Mouse (Mus musculus) kidney, postnatal 14 days (tissue): ENCODE data around the gene Pomgnt1.

Source experiments
- DNase-seq: peaks from one replicate; pipeline ENCODE4 v3.0.0; 2022; ENCODE audit warnings: mixed read lengths

Gene Pomgnt1

GRCm38 (mm10) chr4:116174466-116175116 is 51.0 kb downstream of the Pomgnt1 start:
- peak; percentile 76 for DNase-seq

GRCm38 (mm10) chr4:116175136-116175535 is 51.5 kb downstream of the Pomgnt1 start:
- DNase-seq, result no peak

GRCm38 (mm10) chr4:116175711-116176542 is 52.3 kb downstream of the Pomgnt1 start:
- no peak for DNase-seq

DNA sequence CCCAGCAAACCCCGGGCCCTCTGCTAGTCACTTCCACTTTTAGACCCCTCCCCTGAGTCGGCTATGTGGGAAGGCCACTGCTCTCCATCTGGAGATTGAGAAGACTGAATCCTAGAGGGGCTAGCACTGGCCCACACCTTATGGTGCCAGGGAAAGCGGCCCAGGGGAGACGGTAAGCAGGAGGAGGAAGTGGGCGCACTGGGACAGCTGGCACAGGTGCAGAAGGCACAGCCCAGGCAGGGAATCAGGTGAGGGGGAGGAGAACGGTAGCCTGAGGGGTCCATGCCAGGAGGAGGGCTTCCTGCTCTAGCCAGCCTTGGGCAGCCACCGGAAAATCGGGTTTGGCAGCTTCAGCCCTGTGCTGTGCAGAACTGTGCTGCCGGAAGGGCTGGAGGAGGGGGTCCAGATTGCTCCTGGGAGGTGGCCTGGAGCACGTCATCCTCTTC is 52.9 kb downstream of the Pomgnt1 start:
- peak; percentile 91 for DNase-seq

- DNase-seq, result peak; percentile 88
Measured at GRCm38 (mm10) chr4:116177140-116177539, 53.5 kb downstream of the Pomgnt1 start.

- DNase-seq, result no peak
Measured at GRCm38 (mm10) chr4:116182079-116182478, 58.4 kb downstream of the Pomgnt1 start.

DNA sequence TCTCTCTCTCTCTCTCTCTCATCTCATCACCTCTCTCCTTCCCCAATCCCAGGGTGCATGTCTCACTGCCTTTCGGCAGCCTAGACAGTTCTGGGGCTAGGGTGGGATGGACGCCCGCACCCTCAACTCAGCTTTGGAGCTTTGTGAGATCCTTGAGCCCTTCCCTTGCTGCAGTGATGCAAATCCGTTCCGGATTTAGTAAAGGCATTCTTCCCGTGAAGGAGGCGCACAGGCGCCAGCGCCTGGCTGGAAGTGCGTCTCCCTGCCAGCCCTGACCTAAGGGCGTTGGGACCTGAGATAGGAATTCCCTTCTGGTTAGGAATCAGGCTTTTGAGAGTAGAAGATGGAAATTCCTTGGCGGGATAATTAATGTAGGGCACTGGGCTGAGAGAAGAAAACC is 59.1 kb downstream of the Pomgnt1 start:
- peak; percentile 63 for DNase-seq

DNA sequence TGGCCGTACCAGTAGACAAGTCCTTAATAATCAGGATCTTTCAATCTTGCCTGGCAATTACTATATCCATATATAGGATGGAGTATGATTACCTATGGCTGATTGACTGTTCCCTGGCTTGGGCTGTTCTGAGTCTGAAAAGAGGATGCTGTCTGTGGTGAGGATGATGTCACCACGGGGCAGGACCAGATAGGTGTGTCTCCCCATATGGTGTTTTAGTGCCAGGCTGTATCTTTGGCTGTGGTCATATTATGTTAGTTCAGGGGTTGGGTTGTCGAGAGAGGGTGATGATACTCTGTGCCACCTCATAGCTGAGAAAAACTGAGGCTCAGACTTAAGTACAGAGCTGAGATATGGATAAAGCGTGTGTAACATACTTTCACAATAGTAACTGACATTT is 61.4 kb downstream of the Pomgnt1 start:
- no peak for DNase-seq

- DNase-seq, result peak; percentile 40
Measured at GRCm38 (mm10) chr4:116192286-116192835, 68.7 kb downstream of the Pomgnt1 start.

- DNase-seq, result no peak
Measured at GRCm38 (mm10) chr4:116193583-116194383, 70.1 kb downstream of the Pomgnt1 start.

DNA sequence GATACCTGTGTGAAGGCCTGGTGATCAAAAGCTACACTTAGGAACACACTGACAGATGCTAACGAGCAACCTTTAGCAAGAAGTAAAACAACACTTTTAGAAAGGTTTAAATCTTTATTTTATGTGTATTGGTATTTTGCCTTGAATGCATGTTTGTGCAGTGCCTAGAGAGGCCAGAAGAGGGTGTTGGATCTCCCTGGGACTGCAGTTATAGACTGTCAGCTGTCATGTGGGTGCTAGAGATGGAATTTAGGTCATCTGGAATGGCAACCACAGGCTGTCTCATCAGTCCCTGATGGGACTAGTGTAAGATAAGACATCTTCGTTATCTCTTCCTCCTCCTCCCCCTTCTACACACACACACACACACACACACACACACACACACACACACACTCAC is 74.8 kb downstream of the Pomgnt1 start:
- no peak for DNase-seq

DNA sequence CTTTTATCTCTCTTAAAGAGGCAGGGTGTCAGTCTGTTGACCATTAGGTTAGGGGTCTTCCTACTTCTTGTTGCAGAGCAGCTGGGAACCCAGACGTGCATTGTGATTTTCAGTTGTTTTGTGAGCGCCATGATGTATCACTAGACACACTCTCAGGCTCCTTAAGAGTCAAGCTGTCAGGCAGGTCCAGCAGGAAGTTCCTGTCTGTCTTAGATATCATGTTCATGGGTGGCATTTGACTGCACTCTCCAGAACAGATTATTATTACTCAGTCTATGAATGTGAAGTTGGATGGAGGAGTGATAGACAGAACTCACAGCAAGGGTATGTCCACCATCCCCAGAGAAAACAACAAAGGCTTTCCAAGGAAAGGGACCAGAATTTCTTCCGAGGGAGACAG is 80.8 kb downstream of the Pomgnt1 start:
- no peak for DNase-seq

GRCm38 (mm10) chr4:116206531-116206930 is 82.9 kb downstream of the Pomgnt1 start:
- DNase-seq, result no peak

DNA sequence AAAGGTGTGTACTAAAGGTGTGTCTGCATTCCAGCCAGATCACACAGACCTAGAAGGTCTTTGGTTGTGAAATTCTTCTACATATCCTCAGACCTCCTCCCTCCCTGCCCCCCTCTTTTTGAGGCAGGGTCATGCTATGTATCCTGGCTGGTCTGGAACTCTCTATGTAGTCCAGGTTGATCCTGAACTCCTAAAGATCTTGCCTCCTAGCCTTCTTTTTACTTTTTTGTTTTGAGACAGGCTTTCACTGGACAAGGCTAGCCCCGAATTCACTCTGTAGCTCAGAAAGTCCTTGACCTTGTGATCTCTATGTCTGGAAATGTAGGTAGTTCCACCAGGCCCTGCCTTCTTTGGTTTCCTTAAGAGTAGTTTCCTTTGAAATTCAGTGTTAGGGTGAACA is 85.3 kb downstream of the Pomgnt1 start:
- DNase-seq, result no peak
